Mouse (Mus musculus): ENCODE data around the gene Nox3.

Gene Nox3

DNA sequence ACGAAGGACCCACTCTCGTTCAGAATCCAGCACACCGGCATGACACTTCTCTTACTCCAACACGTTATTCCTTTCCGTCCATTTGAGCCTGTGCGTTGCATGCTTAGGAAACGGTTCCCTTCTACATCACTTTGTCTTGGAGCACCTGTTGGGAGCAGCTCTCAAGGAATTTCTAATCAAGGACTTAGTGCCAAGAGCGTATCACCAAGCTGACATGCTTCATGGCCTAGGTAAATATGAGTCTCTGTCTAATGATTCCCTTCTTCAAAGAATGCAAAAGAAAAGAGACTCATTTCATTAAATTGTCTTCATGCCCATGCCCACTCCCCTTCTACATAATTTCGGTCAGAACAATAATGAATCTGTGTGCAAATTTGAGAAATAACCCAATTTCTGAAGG, at the start of gene Nox3:
Gene Nox3 (minus strand): TSS at position 101 of the 400 bp plus-strand sequence.
- no peak for DNase-seq (ENCODE audit: low spot score in 2 of 2)

DNA sequence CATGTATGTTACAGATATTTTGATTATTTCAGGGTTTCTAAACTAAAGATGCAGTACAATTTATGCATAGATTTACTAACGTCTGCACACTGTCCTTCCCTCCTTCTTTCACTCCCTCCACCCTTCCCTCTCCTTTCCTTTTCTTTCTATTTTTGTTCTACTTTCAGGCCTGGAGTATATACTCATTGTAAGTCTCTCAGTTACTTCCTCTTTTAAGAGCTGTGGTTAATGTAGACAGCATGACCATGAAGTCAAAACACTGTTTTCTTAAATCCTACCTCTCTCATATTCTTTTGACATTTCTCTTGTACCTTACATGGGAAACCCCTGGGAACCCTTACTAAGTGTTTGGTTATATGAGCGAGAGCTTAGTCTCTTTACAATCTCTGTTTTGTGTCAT, 48.3 kb upstream of the Nox3 start:
- no peak for DNase-seq (ENCODE audit: low spot score in 2 of 2)

DNA sequence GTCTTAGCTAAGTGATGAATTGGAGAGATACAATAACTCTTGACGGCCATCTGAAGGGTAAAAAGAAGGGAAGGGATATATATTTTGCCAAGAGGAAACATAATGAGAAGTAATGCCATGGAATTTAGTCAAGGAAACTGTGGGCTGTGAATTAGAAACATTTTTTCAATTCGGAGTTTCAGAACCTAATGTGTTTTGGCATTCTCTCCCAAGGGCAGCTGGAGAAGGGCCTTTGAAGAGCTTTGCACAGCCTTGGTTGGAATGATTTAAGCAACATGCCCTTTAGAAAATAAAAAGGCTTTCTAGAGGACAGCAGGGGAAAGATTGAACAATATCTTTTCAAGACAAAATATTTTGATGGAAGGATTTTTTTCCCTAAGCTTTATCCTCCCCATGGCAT, 40.9 kb upstream of the Nox3 start:
- DNase-seq (ENCODE audit: low spot score in 2 of 2), result no peak

DNA sequence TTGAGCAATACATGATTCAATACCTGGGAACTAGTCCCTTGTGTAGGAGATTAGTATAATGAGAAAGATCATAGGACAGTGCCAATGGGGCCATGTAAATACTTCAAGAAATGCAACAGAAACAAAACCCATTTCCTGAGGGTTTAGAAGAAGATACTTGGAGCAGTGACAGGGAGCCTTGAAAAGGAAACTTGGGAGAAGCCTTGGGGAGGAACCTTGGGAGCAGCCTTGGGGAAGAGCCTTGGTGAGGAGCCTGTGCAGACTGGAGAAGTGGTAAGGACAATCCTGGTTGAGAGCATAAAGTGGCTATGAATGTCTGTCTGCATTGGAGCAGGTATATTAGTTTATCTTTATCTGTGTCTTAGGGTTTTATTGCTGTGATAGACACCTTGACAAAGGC, 38.2 kb upstream of the Nox3 start:
- DNase-seq (ENCODE audit: low spot score in 2 of 2), result no peak

DNA sequence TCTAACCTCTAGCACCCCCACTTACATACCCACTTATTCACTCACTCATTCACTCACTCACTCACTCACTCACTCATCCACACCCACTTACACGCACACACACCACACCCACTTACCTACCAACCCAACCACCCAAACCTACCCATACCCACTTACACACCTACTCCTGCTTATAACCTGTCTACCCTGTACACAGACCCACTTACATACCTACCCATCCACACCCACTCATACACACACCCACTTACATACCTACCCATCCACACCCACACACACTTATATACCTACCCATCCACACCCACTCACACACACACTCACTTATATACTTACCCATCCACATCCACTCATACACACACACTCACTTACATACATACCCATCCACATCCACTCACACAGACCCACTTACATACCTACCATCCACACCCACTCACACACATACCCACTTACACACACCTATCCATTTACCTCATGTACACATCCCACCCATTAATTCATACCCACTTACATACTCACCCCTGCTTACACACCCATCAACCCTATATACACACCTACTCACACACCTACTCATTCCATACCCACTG, 9.4 kb upstream of the Nox3 start:
- no peak for DNase-seq (ENCODE audit: low spot score in 2 of 2)

DNA sequence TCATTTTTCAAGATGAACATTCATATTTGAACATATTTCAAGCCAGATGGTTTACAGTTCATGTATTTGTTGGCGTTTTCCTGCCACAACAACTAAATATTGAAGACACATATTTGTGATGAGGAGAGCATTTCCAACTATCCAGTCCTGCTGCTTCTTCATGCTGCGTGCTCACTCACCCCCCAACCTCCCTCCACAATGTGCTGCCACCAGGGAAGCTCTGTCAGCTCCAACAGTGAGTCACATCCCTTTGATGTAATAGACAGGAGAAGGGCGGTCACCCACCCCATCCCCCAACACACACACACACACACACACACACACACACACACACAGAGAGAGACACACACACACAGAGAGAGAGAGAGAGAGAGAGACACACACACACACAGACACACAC, 6.3 kb upstream of the Nox3 start:
- no peak for DNase-seq (ENCODE audit: low spot score in 2 of 2)

DNA sequence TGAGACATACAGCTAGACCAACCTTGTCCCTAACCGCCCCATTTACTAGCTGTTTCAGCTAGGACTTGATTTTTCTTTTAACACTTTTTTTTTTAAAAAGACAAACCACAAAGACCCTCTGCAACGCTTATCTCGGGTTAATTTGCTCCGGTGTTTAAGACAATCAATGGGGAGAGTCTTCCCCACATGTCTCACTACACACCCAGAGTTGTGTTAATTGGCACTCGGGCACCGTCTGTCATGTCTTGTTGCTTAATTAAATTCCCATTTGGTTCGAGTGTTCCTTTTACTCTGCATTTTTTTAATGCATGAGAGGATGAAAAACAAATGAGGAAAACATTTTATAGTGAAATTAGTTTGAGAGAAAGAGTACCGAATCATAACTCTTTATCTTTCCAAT, 3.2 kb downstream of the Nox3 start:
- no peak for DNase-seq (ENCODE audit: low spot score in 2 of 2)

DNA sequence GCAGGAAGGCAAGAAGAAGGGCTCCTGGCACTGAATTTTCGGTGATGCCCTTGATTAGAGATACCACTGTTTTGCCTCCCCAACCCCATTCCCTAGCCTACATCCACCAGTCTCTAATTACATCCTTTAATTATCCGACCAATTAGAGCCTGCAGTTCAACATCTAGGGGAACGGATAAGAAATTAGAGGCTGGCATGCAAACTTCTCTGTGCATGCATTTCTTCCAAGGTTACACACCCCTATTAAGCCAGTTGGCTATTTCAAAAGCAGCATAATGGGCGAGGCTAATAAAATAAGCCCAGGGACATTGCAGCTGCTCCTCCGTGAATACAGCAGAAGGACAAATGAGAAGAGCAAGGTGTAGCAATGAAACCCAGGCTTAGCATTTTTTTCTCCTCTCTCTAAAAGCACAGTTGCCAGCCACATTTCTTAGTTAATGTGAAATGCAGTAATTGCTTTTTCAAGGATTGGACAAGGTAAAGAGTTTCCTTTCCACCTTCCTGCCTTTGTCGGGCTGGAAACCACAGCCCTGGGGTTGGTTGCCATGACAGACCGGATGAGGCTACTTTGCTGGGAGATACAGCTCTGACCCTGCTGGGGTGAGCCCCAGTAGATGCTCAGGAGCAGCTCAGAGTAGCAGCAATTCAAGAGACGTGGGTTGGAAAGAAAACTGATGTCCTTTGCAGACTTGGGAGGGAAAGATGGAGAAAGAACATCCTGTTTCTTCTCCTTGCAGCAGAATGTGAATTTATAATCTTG, 5.4 kb downstream of the Nox3 start:
- DNase-seq (ENCODE audit: low spot score in 2 of 2), result no peak

DNA sequence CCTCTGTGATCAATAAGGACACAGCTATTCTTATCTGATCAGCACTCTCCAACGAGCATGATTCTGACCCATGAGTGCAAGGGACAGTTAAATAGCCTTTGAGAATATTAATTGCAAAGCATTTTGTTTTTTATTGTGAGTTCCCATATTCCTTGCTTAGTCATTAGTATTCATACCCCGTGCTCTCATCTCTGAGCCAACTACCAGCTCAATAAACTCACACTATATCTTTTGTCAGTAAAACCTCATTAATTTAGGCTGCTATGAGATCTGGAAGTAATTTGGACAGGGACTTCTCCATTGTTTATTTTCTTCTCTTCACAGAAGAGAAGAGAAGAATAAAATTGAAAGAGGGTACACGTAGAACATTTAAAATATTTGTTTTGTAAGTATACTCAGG, 12.4 kb downstream of the Nox3 start:
- DNase-seq (ENCODE audit: low spot score in 2 of 2), result no peak

DNA sequence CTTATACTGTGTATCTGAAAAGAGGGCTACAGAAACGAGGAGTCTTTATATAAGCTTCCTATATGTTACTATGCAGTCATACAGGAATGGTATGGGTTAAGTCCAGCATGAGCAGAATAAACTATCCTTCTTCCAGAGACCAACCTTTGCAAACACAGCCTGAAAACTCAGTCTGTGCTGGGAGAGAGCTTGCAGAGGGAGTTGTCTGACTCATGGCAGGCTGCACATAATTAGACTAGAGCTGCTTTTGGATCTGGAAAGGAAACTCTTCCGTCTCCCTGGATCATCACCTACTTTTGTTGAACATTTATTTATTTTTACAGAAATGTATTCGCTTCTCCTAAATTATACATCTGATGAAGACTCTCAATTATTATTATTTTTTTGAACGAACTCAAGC, 26.8 kb downstream of the Nox3 start:
- peak in 1 of 2 experiments; percentile 17 for DNase-seq (ENCODE audit: low spot score in 2 of 2)

DNA sequence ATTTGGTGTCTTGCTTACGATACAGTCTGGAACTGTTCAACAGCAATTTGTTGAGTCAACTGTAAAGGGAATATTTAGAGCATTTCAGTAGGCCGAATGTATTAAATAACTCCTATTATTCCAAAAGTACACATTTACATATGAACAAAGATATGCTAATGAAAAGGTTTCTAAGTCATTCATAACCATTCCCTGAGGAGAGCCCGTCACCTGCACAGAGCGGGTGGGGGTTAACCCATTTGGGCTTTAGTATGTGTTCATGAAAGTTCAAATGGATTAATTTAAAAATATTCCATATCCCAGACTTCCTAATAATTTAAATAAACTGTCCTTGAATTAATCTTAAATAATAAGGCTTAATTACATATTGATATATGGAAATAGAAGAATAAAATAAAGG, 28.8 kb downstream of the Nox3 start:
- no peak for DNase-seq (ENCODE audit: low spot score in 2 of 2)

DNA sequence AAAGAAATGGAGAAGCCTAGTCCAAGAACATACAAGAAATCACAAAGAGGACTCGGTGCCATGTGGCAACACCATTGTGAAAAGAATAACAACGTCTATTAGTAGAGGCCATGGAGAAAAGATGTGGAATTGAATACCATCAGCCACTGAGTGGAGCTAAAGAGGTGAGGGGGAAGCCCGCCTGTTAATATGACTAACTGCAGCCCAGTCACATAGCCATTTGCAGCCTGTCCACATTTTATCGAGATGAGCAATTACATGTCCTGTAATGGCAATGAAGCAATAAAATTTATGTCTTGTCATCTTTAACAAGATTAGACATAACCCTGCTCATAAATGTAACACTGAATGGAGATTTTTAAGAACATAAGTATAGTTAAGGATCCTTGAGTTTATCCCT, 30.7 kb downstream of the Nox3 start:
- no peak for DNase-seq (ENCODE audit: low spot score in 2 of 2)

DNA sequence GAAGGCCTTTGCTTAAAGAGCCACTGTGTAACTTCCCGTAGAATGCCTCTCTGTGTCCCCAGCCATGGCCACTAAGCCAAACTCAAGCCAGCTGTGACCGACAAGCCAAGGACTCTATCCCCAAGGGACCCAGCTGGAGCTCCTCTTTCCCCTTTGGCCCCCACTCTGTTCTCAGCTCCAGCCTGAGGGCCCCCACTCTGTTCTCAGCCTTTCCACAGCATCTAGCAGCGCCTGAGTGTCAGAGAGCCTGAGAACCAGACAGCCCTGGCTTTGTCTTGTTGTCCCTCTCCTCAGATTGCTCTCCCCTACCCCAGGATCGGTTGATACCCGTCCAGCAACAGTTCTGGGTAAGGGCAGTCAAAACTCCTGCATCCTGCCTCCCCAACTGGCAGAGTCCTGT, 36.6 kb downstream of the Nox3 start:
- no peak for DNase-seq (ENCODE audit: low spot score in 2 of 2)

DNA sequence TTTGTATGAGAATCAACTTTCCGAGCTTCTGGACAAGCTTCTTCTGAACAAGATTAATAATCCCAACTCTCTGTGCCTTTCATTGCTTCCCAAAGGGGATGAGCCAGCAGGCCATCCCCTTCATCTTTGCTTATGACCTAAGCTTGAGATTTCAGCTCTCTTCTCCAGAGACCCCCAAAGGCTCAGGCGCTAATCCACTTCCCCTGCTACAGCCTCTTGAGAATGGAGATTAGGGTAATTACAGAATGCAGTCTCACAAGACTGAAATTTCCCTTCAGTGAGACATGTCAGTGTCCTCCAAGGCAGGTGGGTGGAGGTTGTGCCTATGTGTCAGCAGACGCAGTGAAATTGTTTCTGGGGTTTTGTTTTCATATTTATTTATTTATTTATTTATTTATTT, 45.7 kb downstream of the Nox3 start:
- DNase-seq (ENCODE audit: low spot score in 2 of 2), result no peak

DNA sequence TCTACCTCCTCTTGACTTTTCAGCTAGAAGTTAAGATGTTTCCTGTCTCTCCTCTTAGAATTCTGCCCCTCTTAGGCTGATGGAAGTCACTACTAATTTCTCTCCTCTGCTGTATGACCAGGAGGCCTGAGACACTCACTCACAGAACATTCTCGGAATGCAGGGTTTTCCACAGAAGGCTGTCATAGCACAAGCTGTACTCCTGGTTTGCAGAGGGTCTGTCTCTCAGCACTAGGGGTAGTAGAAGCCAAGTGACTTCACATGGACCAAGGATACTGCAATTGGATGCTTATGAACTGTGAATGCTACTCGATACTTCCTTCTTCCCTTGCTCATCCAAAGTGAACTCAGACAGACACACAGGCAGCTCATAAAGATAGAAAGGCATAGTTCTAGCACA, 52.5 kb downstream of the Nox3 start:
- no peak for DNase-seq (ENCODE audit: low spot score in 2 of 2)

DNA sequence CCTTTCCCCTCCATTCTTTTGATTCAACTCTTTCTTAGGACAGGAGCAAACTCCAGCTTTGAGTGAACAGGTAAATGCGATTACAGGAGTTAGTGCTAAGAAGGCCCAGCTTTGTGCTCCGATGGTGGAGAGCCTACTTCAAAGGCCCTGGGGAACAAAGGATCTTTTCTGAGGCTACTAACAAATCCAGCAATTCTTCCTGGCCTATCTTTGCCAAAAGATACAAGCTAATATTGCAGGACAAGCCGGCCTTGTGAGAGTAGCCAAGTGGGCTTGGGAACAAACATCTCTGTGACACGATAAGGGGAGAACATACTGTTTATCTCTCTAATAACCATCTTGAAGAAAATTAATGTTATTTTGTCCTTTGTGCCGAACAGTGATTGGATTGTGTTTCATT, 54.6 kb downstream of the Nox3 start:
- no peak for DNase-seq (ENCODE audit: low spot score in 2 of 2)

DNA sequence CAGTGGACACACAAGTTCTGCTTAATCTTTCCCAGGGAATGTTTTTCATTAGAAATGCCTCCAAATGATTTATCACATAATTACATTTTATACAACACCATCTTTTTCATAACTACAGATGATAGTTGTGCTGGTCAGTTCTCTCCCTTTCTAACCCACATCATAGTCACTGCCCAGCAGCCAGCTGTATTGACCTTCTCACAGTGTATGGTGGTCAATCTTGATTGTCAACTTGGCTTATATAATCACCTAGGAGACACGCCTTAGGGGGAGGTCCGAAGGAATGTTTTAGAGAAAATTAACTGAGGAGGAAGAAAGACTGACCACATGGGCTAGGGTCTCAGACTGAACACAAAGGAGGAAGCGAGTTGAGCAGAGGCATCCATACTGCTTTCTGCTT, 57.3 kb downstream of the Nox3 start:
- no peak for DNase-seq (ENCODE audit: low spot score in 2 of 2)

DNA sequence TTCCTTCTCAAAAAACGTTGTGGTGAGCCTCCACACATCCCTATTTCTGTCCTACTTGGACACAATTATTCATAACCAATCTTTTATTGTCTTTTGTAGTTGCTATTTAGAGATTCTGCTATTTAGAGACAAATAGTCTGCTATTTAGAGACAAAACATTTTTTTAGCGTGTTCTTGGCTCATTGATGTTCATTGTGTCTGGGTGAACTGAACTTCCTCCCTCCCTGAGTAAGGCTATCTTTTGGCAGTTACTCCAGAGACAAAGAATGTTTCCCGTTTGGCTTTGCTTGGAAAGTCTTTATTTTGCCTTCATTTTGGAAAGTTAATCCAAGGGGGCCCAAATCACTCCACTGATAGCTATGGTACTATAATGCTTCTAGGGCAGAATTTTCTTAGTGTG, 63.6 kb downstream of the Nox3 start:
- DNase-seq (ENCODE audit: low spot score in 2 of 2), result no peak

DNA sequence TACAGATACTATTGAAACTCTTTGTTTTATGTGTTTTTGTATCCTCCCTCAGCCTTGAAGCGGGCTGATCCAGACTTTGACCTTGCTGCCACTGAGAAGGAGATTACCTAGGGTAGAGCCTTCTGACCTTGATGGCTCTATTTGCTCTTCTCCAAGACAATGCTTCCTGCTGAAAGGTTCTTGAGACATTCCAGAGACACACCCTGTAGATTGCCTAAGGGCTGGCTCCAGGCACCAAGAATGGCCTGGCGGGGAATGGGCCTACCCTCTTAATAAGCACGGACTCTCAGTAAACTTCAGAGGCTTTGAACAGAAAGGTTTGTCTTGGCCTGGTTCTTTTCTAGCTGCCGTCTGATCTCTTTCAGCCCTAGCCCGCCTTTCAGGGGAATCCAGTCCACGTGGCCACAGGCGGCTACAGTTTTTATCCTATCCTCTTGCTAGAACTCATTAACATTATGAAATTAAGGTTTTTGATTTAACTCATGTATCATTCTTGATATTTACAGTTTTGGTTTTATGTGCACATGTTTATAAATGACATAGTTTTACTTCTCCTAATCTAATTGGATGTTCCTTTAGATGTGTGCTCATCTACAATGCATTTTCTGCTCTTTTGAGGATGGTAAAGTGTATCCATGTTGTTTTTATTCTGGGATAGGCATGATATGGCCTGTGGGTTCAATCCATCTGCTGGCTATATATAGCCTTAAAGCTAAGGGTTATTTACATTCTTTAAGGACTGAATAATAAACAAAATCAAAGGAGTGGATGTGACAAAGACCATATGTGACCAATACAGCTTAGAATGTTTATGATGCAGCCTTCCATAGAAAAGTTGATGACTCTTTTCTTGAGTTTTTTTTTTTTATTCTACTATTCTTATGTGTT, 79.5 kb downstream of the Nox3 start:
- no peak for DNase-seq (ENCODE audit: low spot score in 2 of 2)

DNA sequence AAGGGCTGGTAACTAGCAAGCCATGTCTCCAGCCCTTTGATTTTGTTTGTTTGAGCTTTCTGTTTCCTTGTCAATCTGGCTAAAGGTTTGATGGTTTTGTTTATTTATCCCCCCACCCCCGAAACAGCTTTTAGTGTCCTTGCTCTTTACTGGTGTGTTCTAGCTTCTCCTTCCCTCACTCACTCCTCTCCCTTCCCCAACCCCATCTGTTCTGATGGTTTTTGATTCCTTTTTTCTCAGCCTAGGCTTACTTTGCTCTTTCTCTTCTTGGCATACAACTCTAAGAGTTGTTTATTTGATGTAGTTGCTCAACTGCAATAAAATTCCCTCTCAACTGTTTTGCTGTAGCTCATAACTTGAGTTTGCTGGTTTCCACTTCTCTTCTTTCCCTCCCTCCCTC, 80.5 kb downstream of the Nox3 start:
- DNase-seq (ENCODE audit: low spot score in 2 of 2), result no peak

DNA sequence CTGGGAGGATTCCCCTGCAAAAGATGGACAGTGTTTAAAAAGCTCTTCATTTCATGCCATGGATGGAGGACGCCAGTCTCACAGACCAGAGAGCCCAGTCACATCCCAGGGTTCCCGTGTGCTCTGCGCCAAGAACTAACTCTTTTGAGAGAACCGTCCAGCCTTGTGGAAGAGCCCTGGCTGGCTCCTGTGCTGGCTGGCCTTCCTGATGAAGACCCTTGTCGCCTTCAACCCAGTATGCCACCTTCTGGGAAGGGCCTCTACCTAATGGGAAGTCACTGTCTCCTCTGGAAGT, 84.3 kb downstream of the Nox3 start:
- DNase-seq (ENCODE audit: low spot score in 2 of 2), result no peak

DNA sequence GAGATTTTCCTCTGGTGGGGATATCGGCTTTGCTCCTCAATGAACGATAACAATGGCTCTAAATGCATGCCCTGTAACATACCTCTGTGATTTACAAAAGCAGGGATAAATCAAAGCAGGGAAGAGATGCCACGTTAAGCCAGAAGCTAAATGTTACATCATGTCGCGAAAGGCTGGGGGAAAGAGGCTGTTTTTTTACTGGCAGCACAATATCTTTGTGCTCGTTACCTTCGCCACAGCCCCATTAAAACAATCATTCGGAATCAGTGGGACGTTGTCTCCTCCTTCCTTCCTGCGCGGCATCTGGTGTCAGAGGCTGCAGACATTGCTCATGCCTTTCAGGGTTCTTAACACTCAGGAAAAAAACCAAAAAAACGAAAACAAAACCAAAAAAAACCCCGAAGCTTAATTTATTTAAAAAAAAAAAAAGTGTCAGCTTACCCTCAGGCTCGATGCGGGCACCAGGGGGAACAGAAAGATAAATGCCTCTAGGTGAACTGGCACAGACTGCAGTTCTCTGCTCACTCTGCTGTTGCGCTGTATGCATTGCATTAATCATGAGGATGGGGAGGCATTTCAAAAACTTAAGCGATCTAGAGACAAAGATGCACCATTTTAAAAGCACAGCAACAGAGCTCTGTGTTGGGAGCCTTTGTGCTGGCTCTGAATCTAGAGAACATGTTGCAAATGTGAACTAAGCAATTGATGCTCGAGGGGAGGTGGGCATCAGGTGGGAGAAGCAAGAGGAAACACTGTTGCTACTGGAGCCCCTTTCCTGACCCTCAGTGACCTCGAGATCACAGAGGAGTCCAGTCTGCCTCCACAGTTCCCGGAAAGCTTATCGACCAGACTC, 84.9 kb downstream of the Nox3 start:
- peak in 1 of 2 experiments; percentile 21 for DNase-seq (ENCODE audit: low spot score in 2 of 2)
